Mouse (Mus musculus): ENCODE results near the gene Bckdha. TPM values are rescaled to one million over a fixed set of nuclear protein-coding genes. Genes with fewer than 3 reads are reported as not detected.

Bckdha gene
- polyA plus RNA-seq, 1 experiment: 56.1 TPM

DNA sequence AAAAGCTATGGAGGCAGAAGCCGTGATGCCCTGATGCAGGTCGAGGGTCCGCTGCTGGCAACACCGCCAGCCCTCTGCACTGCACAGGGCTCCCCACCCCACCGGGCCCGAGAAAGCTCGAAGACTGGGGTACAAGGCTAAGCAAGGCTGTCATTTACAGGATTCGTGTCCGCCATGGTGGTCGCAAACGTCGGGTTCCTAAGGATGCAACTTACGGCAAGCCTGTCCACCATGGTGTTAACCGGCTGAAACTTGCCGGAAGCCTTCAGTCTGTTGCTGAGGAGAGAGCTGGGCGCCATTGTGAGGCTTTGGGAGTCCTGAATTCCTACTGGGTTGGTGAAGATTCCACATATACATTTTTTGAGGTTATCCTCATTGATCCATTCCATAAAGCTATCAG, 57.4 kb downstream of the Bckdha start:
- no peak for TF ChIP-seq POLR2A (IDR thresholded peaks at IDR 0.05; ENCODE audit: borderline replicate concordance, low read depth, low read length)
- no peak for TF ChIP-seq CTCF (IDR thresholded peaks at IDR 0.05; ENCODE audit: low read depth, low read length)
- Histone ChIP-seq H3K27ac (ENCODE audit: insufficient read depth, low read depth, low read length) (no peak overlapping the region), H3K4me1 (ENCODE audit: control insufficient read depth, insufficient read depth, low read length) (peaks cover 8% of the 10 kb centered on the region), H3K4me3 (ENCODE audit: insufficient read depth, low read length) (no peak overlapping the region)

DNA sequence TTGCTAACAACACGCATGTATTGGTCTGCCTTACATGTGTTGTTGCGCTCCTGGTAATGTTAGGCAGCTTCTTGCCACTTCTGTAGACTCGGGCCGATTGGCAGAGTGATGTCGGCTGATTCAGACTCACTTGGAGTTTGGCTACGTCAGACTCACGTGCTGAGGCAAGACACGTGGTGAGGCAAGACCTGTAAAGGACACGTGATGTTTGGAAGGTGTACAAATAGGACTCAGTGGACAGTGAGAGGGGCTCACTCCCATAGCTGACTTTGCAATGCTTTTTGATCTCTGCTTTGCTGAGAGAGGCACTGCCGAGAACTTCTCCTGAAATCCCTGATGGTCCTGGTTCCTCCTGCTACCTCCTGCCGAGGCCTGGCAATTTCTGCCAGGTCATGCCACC, 58.1 kb downstream of the Bckdha start:
- Histone ChIP-seq H3K4me1 (ENCODE audit: control insufficient read depth, insufficient read depth, low read length) (peaks cover 2% of the 10 kb centered on the region; the same call in 1 of the 2 replicates), H3K27ac (ENCODE audit: insufficient read depth, low read depth, low read length) (no peak overlapping the region), H3K4me3 (ENCODE audit: insufficient read depth, low read length) (no peak overlapping the region)
- TF ChIP-seq POLR2A (IDR thresholded peaks at IDR 0.05; ENCODE audit: borderline replicate concordance, low read depth, low read length) (no peak), CTCF (IDR thresholded peaks at IDR 0.05; ENCODE audit: low read depth, low read length) (no peak)

GRCm38 (mm10) chr7:25599663-25600062, 59.1 kb downstream of the Bckdha start:
- TF ChIP-seq CTCF (IDR thresholded peaks at IDR 0.05; ENCODE audit: low read depth, low read length): no peak
- TF ChIP-seq POLR2A (IDR thresholded peaks at IDR 0.05; ENCODE audit: borderline replicate concordance, low read depth, low read length): no peak
- H3K27ac ChIP-seq (ENCODE audit: insufficient read depth, low read depth, low read length): no peak overlapping the region
- H3K4me3 ChIP-seq (ENCODE audit: insufficient read depth, low read length): no peak overlapping the region
- H3K4me1 ChIP-seq (ENCODE audit: control insufficient read depth, insufficient read depth, low read length): no peaks in the 10 kb centered on the region

- Histone ChIP-seq H3K4me1 (ENCODE audit: control insufficient read depth, insufficient read depth, low read length) (no peaks in the 10 kb centered on the region), H3K4me3 (ENCODE audit: insufficient read depth, low read length) (no peak overlapping the region), H3K27ac (ENCODE audit: insufficient read depth, low read depth, low read length) (no peak overlapping the region)
- TF ChIP-seq POLR2A (IDR thresholded peaks at IDR 0.05; ENCODE audit: borderline replicate concordance, low read depth, low read length) (no peak), CTCF (IDR thresholded peaks at IDR 0.05; ENCODE audit: low read depth, low read length) (no peak)
These were observed 64.9 kb downstream of the Bckdha start for GRCm38 (mm10) chr7:25593859-25594258.

DNA sequence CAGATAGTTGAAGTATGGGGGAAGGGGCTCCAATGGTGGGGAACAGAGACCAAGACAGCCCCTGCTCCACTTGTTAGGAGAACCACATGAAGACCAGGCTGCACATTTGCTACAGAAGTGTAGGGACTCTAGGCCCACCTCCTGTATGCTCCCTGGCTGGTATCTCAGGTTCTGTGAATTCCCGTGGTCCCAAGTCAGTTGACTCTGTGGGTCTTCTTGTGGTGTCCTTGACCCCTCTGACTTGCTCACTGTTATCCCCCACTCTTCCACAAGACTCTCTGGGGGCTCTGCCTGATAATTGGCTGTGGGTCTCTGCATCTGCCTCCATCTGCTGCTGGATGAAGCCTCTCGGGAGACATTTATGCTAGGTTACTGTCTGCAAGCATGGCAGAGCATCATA, 67.6 kb downstream of the Bckdha start:
- TF ChIP-seq CTCF (IDR thresholded peaks at IDR 0.05; ENCODE audit: low read depth, low read length): no peak
- TF ChIP-seq POLR2A (IDR thresholded peaks at IDR 0.05; ENCODE audit: borderline replicate concordance, low read depth, low read length): no peak
- no peak overlapping the region for H3K4me3 ChIP-seq (ENCODE audit: insufficient read depth, low read length)
- H3K27ac ChIP-seq (ENCODE audit: insufficient read depth, low read depth, low read length): no peak overlapping the region
- H3K4me1 ChIP-seq (ENCODE audit: control insufficient read depth, insufficient read depth, low read length): no peaks in the 10 kb centered on the region

DNA sequence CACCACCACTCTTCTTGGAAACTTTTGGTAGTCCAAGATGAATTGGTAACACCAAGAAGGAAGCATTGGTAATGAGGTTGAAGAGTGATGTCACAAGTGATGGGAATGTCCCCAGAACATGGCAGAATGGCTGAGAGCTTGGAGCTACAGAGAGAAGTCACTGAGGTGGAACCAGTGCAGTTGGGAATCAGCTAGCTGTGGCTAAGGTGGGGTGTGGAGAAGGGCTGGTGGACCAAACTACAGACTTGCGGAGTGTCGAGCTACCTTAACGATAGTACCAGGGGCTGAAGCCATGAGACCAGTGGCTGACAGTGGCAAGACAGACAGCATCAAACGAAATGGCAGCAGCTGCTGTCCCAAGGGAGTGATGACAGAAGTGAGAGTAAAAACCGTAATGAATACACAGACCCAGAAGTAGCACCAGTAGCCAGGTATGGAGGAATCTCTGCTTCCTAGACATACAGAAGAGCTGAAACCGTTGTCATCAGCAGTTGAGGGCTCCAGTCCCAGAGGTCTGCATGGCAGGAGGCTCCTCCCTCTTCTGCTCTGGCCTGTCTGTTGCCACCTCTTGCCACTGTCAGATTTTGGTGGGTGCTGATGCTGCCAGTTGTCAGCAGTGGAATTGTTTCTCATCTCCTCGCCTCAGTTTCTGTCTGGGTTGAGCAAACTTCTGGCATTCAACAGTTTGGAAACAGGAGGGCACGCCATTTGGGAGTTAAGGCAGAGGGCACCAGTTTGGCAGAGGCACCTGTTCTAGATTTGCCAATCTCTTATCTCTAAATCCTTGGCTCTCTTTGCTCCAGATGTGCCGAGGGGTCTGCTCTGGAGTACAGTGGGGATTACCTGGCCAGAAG, 73.2 kb downstream of the Bckdha start:
- Histone ChIP-seq H3K4me1 (ENCODE audit: control insufficient read depth, insufficient read depth, low read length) (no peaks in the 10 kb centered on the region), H3K27ac (ENCODE audit: insufficient read depth, low read depth, low read length) (no peak overlapping the region), H3K4me3 (ENCODE audit: insufficient read depth, low read length) (no peak overlapping the region)
- TF ChIP-seq CTCF (IDR thresholded peaks at IDR 0.05; ENCODE audit: low read depth, low read length): no peak
- TF ChIP-seq POLR2A (IDR thresholded peaks at IDR 0.05; ENCODE audit: borderline replicate concordance, low read depth, low read length): no peak

GRCm38 (mm10) chr7:25584651-25585050, 74.1 kb downstream of the Bckdha start:
- Histone ChIP-seq H3K4me3 (ENCODE audit: insufficient read depth, low read length) (no peak overlapping the region), H3K27ac (ENCODE audit: insufficient read depth, low read depth, low read length) (no peak overlapping the region), H3K4me1 (ENCODE audit: control insufficient read depth, insufficient read depth, low read length) (no peaks in the 10 kb centered on the region)
- TF ChIP-seq CTCF (IDR thresholded peaks at IDR 0.05; ENCODE audit: low read depth, low read length) (no peak), POLR2A (IDR thresholded peaks at IDR 0.05; ENCODE audit: borderline replicate concordance, low read depth, low read length) (no peak)

GRCm38 (mm10) chr7:25582301-25582810, 76.4 kb downstream of the Bckdha start:
- TF ChIP-seq CTCF (IDR thresholded peaks at IDR 0.05; ENCODE audit: low read depth, low read length) (no peak), POLR2A (IDR thresholded peaks at IDR 0.05; ENCODE audit: borderline replicate concordance, low read depth, low read length) (no peak)
- Histone ChIP-seq H3K4me1 (ENCODE audit: control insufficient read depth, insufficient read depth, low read length) (no peaks in the 10 kb centered on the region), H3K27ac (ENCODE audit: insufficient read depth, low read depth, low read length) (no peak overlapping the region), H3K4me3 (ENCODE audit: insufficient read depth, low read length) (no peak overlapping the region)

Other genes with a start within 250 kb of the Bckdha start
- not detected in 2 replicates for gene Cxcl17, start 246.1 kb downstream of the Bckdha start, polyA plus RNA-seq (2012; ENCODE audit: insufficient read depth, insufficient read length, missing spikeins)
- 20.1 and 21.5 TPM in 2 replicates for gene Ceacam1, start 181.4 kb downstream of the Bckdha start, polyA plus RNA-seq (2012; ENCODE audit: insufficient read depth, insufficient read length, missing spikeins)
- gene Ceacam2, start 119.1 kb downstream of the Bckdha start, polyA plus RNA-seq (2012; ENCODE audit: insufficient read depth, insufficient read length, missing spikeins): 0.52 TPM in 1 of 2 replicates, not detected in the other
- not detected in 2 replicates for gene Erich4, start 43.1 kb downstream of the Bckdha start, polyA plus RNA-seq (2012; ENCODE audit: insufficient read depth, insufficient read length, missing spikeins)
- 41.2 and 47.8 TPM in 2 replicates for gene Dmac2, start 39.6 kb downstream of the Bckdha start, polyA plus RNA-seq (2012; ENCODE audit: insufficient read depth, insufficient read length, missing spikeins)
- 59.1 and 61.2 TPM in 2 replicates for gene B3gnt8, start 32.3 kb downstream of the Bckdha start, polyA plus RNA-seq (2012; ENCODE audit: insufficient read depth, insufficient read length, missing spikeins)
- gene Exosc5, start 183 bp upstream of the Bckdha start, polyA plus RNA-seq (2012; ENCODE audit: insufficient read depth, insufficient read length, missing spikeins): 22.6 and 30.6 TPM in 2 replicates
- gene Tmem91, start 16.2 kb upstream of the Bckdha start, polyA plus RNA-seq (2012; ENCODE audit: insufficient read depth, insufficient read length, missing spikeins): 0.87 TPM in 1 of 2 replicates, not detected in the other
- gene B9d2, start 21.8 kb upstream of the Bckdha start, polyA plus RNA-seq (2012; ENCODE audit: insufficient read depth, insufficient read length, missing spikeins): 18.3 and 19.2 TPM in 2 replicates
- gene Tgfb1, start 28.0 kb upstream of the Bckdha start, polyA plus RNA-seq (2012; ENCODE audit: insufficient read depth, insufficient read length, missing spikeins): 287 and 354 TPM in 2 replicates
- 40.0 and 44.7 TPM in 2 replicates for gene Ccdc97, start 60.1 kb upstream of the Bckdha start, polyA plus RNA-seq (2012; ENCODE audit: insufficient read depth, insufficient read length, missing spikeins)
- gene Hnrnpul1, start 95.8 kb upstream of the Bckdha start, polyA plus RNA-seq (2012; ENCODE audit: insufficient read depth, insufficient read length, missing spikeins): 109 and 123 TPM in 2 replicates
- gene Axl, start 129.7 kb upstream of the Bckdha start, polyA plus RNA-seq (2012; ENCODE audit: insufficient read depth, insufficient read length, missing spikeins): 55.6 and 63.1 TPM in 2 replicates
- gene Cyp2s1, start 157.9 kb upstream of the Bckdha start, polyA plus RNA-seq (2012; ENCODE audit: insufficient read depth, insufficient read length, missing spikeins): 0.34 TPM in 1 of 2 replicates, not detected in the other
- gene Cyp2b10, start 238.6 kb upstream of the Bckdha start, polyA plus RNA-seq (2012; ENCODE audit: insufficient read depth, insufficient read length, missing spikeins): not detected in 2 replicates